Mouse (Mus musculus) embryonic fibroblast, embryonic 13.5 days (primary cell): ENCODE results near the gene Nrp1. TPM values are rescaled to one million over a fixed set of nuclear protein-coding genes. Genes with fewer than 3 reads are reported as not detected.

Experiments used
- H3K27ac ChIP-seq: 2 replicates; pipeline ENCODE4 v1.5.1; 2012; ENCODE audit warnings: low read length, control low read depth, inconsistent platforms; ENCODE audit not compliant: insufficient read depth
- H3K4me1 ChIP-seq: 2 replicates; pipeline ENCODE4 v1.6.1; 2011; ENCODE audit warnings: low read length; ENCODE audit not compliant: control insufficient read depth, insufficient read depth
- H3K4me3 ChIP-seq: 2 replicates; pipeline ENCODE4 v1.5.1; 2011; ENCODE audit warnings: mild to moderate bottlenecking, control low read depth, low read length; ENCODE audit not compliant: insufficient read depth
- CTCF ChIP-seq: IDR thresholded peaks from 2 replicates; pipeline ENCODE4 v1.5.1; 2011; ENCODE audit warnings: mild to moderate bottlenecking, control low read depth, low read length, moderate library complexity, borderline replicate concordance; ENCODE audit not compliant: insufficient read depth
- POLR2A ChIP-seq: IDR thresholded peaks from 2 replicates; pipeline ENCODE4 v1.6.1; 2011; ENCODE audit warnings: low read depth, mild to moderate bottlenecking, control low read depth, low read length, moderate library complexity
- polyA plus RNA-seq: library from polyadenylated mRNA; stranded (reverse); fragments of >200 nt; gene quantifications from 2 replicates; pipeline ENCODE4 v1.2.4, GENCODE M21; 2011; ENCODE audit warnings: low read depth; ENCODE audit not compliant: missing spikeins, insufficient read length

The Nrp1 gene
- polyA plus RNA-seq, 1 experiment, result 121 TPM

DNA sequence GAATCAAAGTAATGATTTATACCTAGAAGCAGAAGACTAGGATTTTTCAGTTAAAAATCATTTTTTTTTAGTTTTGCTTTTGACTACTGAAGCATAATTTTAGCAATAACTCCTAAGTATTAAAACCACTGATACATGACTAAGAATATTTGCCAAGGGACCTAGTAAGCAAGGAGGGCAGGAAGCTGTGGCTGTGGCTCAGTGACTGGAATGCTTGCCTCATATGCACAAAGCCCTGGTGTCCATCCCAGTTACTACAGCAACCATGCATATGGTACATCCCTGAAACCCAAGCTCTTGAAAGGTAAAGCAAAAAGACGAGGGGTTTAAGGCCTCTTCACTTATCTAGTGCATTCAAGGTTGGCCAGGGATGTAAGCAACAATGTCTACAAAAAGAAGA is 101.3 kb downstream of the Nrp1 start:
- no peak overlapping the region for H3K27ac ChIP-seq
- TF ChIP-seq POLR2A (no peak), CTCF (no peak)

DNA sequence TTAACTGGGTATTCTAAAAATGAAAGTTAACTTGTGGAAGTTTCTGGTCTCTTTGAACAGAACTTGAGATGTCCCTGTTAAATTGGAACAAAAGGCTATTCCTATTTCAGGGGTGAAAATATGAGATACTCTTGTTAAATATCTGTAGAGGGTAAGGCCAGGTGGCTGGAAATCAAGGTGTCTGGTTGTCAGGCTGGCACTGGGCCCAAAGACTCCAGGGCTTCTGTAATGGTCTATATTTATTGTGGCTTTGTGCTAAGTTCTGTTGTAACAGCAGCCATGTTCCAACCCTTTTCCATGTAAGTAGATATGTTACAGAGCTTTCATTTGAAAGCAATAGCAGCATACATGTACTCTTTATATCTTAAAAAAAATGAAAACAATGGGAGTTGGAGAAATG is 103.3 kb downstream of the Nrp1 start:
- TF ChIP-seq CTCF (no peak), POLR2A (no peak)
- Histone ChIP-seq H3K4me1 (peaks cover 12% of the 10 kb centered on the region), H3K4me3 (no peak overlapping the region), H3K27ac (no peak overlapping the region)

More for the DNA sequence above, 101.3 kb downstream of the Nrp1 start:
- H3K4me1 ChIP-seq, result peaks cover 3% of the 10 kb centered on the region
- no peak overlapping the region for H3K4me3 ChIP-seq

DNA sequence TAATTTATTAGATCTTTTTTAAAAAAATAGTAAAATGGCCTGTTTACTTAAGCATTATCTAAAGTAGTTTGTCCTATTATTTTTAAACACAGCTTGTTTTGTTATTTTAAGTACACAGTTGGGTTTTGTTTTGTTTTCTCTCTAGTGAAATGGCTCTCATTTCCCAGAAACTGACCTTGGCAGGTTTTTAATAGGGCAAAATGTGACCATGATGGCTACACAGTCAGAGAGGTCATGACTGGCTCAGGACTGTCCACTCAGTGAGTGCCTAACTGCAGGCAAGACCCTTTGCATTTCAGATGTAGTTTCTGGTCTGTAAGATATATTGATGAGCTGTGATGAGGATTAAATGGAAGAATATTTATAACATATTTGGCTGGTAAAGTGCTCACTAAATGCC is 104.8 kb downstream of the Nrp1 start:
- Histone ChIP-seq H3K4me3 (no peak overlapping the region), H3K27ac (no peak overlapping the region), H3K4me1 (peaks cover 12% of the 10 kb centered on the region)
- no peak for TF ChIP-seq POLR2A
- no peak for TF ChIP-seq CTCF

DNA sequence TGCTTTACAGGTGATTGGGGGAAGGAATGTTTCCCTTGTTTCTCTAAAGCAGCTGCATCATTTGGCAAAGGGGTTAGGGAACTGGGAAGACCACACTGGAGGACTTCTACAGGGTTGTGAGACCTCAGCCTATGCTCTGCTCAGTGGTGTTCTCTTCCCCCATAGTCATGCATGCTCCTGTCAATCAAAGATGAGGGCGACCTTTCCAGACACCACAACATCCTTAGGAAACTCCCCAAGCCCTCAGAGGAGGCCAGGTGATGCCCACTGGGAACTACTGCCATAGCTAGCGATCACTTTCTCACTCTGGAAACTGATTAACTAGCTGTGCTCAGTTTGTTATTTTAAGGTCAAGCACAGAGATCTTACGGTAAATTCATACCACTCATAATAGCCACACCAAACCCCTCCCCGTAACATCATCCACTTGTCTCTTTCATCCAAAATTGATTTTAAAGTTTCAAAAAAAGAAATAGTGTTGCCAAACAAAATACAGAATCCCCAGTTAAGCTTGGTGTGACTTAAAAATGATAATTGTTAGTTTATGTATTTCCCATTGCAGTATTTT is 105.7 kb downstream of the Nrp1 start:
- TF ChIP-seq CTCF (no peak), POLR2A (no peak)
- no peak overlapping the region for H3K27ac ChIP-seq
- H3K4me3 ChIP-seq, result no peak overlapping the region
- H3K4me1 ChIP-seq, result peaks cover 12% of the 10 kb centered on the region

DNA sequence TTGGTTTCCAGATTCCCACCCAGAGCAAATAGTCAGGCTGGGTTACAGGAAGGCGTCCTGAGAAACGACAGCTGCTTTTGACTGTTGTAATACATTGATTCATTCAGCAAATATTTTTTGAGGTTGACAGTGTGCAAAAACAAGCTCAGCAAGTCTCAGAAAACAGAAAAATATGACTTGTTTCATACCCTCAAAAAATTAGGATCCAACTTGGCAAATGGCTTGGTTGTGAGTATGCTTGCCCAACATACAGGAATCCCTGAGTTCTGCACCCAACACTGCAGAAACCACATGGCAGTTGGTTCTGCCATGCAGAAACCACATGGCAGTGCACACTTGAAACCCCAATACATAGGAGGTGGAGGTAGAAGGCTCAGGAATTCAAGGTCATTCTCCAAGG is 107.1 kb downstream of the Nrp1 start:
- H3K4me1 ChIP-seq, result peaks cover 14% of the 10 kb centered on the region

DNA sequence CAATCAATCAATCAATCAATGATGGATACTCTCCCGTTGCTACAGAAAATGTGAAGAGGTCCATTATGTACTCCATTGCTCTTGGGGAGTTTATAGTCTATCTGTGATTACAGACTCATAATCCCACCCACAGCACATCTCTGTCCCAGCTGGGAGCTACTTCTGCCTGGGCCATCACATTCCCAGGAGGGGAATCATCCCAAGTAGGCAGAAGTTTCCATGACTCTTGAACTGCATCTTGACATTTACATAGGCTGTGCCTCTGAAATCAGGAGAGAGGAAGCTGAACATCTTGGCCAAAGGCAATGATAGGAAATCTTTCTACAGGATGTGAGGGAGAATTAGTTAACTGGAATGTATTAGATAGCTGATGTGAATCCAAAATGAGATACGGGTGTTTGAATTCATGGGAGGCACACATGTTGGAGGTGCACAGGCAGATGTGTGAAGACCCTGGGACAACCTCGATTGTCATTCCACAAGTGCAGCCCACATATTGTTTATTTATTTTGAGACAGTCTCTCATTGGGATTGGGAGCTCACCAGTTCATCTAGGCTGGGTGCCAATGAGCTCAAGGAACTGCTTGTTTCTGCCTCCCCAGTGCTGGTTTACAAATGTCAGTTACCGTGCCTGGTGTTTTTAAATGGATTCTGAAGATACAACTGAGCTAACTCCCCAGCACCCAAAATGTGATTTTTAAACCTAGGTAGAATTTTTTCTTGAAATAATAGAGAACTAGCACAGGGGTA is 108.5 kb downstream of the Nrp1 start:
- TF ChIP-seq CTCF, result no peak
- TF ChIP-seq POLR2A, result no peak
- peaks cover 14% of the 10 kb centered on the region for H3K4me1 ChIP-seq
- no peak overlapping the region for H3K27ac ChIP-seq
- no peak overlapping the region for H3K4me3 ChIP-seq

More for the DNA sequence above, 107.1 kb downstream of the Nrp1 start:
- H3K27ac ChIP-seq, result peak overlapping the region; percentile 81; the same call in 1 of the 2 replicates
- TF ChIP-seq CTCF, result no peak
- no peak for TF ChIP-seq POLR2A
- no peak overlapping the region for H3K4me3 ChIP-seq

DNA sequence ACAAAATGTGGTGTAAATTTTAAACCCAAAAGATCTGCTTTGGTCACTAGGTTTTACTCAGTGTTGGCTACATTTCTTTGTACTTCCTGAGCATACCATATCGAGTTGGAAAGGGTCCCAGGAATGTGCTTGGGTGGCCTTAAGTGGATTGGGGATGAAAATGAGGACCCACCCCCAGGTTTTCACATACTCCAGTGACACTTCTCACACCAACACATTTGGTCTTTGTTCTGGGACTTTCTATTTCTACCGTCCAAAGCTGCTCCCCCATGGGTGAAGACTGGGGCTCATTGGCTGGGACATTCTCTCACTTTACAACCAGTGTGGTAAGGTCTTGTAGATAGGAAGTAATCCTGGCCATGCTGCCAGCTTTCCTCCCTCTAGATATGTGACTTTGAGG is 111.7 kb downstream of the Nrp1 start:
- no peak overlapping the region for H3K4me3 ChIP-seq
- H3K4me1 ChIP-seq, result peaks cover 8% of the 10 kb centered on the region
- peak overlapping the region; percentile 20; the same call in 1 of the 2 replicates for H3K27ac ChIP-seq
- no peak for TF ChIP-seq POLR2A
- no peak for TF ChIP-seq CTCF

DNA sequence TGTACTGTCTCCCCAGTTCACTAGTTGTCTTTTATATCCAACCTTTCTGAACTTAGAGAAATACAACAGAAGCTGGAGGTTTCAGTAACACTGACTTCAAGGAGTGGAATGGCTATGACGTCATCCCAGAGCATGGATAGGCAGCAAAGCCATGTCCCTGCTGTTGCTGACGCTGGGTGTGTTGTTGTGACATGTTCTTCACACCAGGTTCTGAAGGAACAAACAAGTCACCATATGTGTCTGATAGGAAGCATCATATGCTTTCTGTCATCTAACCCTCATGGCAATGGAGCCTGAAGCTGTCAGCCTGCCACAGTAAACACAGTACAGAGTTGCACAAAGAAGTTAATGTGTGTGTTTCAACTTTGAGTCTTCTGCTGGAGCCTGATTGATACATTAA is 112.8 kb downstream of the Nrp1 start:
- TF ChIP-seq CTCF (no peak), POLR2A (no peak)
- Histone ChIP-seq H3K27ac (no peak overlapping the region), H3K4me1 (peaks cover 5% of the 10 kb centered on the region), H3K4me3 (no peak overlapping the region)

DNA sequence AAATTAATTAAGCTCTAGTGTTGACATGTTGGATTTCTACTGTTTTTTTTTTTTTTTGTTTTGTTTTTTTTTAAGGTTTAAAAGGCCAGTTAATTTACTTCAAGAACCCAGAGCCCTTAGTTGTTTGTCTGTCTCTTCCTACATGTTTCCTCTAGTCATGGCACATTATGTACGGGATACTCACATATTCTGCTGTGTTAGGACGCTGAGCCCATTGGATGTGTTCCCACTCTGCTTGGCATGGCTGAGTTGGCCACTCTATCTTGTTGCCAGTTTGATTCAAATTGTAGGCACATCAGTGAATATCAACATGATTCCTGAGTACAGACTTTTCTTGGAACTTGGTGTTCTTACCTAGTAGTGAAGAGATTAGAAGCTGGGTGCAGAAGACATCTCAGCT is 114.5 kb downstream of the Nrp1 start:
- Histone ChIP-seq H3K27ac (no peak overlapping the region), H3K4me3 (no peak overlapping the region), H3K4me1 (peaks cover 5% of the 10 kb centered on the region)
- TF ChIP-seq POLR2A (no peak), CTCF (no peak)

DNA sequence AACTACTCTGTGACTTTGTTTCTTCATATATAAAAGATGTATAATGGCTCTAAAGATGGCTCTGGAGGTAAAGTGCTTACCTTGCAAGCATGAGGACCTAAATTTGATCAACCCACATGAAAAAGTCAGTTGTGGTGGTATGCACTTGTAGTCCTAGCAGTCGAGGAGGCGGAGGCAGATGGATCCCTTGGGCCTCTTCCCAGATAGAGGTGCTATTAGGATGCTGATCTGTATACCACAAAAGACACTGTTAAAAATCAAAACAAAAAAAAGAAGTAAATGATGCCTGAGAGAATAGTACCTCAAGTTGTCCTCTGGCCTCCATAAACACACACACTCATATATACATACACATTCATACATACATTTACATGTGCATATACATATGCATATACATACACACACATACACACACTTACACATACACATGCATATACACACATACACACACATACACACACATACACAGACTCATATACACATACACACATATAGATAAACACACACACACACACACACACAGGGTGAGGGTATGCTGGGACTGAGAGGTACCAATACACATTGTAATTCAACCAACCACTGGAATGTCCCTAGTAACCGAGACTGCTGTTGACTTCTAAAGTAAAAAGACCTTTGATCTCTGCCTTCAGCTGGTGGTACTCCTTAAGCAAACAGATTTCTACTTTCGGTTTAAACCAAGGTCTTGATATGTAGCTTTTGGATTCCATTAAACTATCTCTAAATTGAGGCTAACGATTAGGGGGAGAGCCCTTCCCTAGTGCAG is 115.2 kb downstream of the Nrp1 start:
- TF ChIP-seq CTCF (no peak), POLR2A (no peak)
- H3K4me3 ChIP-seq, result no peak overlapping the region
- no peak overlapping the region for H3K27ac ChIP-seq
- peaks cover 5% of the 10 kb centered on the region for H3K4me1 ChIP-seq
